Mouse (Mus musculus): ENCODE results near the gene Esm1.

Gene Esm1

DNA sequence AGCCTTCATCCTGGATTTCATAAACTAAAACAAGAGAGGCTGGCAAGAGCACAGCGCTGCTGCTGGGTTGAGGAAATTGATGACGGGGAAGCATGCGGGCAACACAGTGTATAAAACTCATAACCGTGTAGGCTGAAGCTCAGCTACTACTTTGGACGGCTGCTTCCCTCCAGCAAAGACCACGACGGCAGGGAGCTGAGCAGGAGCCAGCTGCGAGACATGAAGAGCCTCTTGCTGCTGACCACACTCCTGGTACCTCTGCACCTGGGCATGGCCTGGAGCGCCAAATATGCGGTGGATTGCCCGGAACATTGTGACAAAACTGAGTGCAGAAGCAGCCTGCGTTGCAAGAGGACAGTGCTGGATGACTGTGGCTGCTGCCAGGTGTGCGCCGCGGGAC lies at the start of gene Esm1:
Gene Esm1, plus strand, starts transcription at position 36 of the 400 bp plus-strand sequence.
- DNase-seq (ENCODE audit: low spot score), result no peak

DNA sequence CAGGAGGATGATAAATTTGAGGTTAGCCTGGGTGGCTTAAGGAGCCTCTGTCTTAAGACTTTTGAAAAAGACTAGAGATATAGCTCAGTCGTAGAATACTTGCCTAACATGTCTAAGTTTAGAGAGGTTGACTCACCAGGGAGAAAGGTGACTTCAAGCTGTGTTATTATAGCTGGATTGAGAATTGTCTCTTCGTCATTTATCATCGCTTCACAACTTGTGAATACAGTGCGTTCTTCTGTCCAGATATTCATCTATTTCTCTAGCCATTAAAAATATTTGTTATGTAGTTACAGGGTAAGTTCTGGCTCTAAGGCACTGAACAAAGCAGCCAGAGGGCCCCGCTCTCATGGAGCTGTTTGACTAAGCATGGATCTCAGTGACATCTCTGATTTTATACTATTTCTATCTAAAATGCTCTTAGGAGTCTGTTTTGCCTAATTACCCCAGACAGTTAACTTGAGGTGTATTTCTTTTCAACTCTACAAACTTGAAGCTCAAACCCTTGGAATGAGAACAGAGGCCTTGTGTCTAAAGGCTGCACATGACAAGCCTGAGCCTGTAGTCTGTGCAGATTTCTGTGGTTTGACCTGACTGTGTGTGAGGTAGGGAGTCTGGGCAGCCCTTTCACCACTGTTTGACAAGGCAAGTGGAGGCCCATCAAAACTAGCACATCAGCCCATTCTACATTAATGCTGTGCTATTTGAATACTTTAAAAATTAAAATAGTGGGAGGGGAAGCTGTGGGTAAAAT lies 45.0 kb upstream of the Esm1 start:
- no peak for DNase-seq (ENCODE audit: low spot score)

DNA sequence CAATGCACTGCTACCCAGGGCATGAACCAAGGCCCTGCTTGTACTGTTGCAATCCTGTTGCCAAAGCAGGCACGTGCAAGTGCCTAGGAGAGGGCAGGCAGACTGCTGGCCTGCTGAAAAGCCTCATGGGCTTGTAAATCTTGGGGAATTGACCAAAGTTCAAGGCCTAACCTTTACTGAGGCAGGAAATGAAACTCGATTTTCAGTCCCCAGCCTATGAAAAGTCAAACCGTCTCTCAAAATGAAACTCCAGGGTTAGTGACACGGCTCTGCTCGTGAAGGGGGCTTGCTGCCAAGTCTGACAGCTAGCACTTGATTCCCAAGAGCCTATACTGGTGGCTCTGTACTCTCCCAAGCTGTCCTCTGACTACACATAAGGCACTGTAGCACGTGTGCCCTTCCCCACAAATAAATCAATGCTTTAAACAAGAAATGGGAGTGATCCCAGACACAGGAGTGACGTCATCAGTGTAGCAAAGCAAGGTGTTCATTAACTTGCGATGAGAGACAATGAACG lies 41.4 kb upstream of the Esm1 start:
- no peak for DNase-seq (ENCODE audit: low spot score)

DNA sequence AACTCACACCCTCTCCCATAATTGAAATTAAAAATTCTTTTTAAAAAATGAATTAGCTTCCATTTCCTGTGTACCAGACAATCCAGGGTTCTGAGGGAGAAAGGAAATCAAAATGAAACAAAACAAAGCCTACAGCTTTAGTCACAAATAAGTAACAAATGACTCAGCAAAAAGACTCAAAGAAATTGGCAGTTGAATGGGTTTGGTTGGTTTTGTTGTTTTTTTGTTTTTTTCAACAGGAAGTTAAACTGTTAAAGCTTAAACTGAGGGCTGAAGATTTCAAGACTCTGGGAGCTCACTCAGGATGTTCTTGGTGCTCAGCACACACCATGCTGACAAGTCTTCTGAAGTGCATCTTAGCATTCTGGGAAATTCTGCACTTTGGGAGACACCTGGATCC lies 39.2 kb upstream of the Esm1 start:
- no peak for DNase-seq (ENCODE audit: low spot score)

DNA sequence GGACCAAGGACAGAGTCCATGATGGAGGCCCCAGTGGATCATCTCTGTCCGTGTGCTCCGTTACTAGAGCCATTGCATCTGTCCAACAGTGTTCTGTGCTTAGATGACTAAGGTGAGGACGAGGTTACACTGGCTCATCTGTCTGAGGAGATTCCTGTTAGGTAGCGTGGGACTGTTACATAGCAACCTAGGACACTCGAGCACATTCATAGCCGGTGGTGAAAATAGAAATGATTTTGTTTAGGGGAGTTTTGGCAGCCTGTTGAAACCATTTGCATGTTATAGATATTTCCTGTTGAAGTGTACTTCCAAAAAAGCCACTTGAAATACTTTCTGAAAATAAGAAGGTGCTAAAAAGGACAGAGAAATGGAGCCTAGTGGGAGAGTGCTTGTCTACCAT lies 35.3 kb upstream of the Esm1 start:
- no peak for DNase-seq (ENCODE audit: low spot score)

DNA sequence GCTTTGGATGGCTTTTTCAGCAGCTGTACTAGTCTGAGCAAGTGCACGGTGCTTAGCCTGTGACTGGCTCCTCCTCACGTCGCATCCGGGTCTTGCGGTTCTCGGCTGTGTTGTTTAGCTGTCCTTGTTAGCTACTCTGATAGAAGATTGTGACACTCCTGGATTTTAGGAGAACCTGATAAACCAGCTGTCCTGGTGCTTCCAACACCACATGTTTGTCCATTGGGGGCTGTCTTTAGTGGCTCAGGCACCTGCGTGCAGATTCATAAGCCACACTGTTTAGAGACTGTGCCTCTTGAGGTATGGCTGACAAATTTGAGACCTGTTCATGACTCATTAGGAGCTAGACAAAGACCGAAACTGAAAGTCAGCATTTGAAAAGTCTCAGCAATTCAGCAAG lies 26.1 kb upstream of the Esm1 start:
- DNase-seq (ENCODE audit: low spot score), result no peak

DNA sequence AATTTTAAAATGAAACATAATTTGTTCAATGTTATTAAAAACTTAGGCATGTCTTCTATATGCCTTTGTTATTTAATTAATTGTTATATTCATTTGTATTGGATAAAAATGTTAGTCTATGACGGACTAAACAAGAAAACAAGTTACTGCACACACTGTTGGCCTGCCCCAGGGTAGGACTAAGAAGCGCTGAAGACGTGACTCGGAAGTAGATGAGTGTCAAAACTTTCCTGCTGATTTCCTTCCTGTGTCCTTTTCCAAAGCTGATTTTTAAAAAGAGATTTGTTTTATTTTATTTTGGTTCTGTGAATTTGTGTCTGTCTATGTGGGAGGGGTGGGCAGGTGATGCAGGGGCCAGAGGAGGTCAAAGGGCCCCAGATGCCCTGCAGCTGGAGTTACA lies 25.7 kb upstream of the Esm1 start:
- DNase-seq (ENCODE audit: low spot score), result no peak

DNA sequence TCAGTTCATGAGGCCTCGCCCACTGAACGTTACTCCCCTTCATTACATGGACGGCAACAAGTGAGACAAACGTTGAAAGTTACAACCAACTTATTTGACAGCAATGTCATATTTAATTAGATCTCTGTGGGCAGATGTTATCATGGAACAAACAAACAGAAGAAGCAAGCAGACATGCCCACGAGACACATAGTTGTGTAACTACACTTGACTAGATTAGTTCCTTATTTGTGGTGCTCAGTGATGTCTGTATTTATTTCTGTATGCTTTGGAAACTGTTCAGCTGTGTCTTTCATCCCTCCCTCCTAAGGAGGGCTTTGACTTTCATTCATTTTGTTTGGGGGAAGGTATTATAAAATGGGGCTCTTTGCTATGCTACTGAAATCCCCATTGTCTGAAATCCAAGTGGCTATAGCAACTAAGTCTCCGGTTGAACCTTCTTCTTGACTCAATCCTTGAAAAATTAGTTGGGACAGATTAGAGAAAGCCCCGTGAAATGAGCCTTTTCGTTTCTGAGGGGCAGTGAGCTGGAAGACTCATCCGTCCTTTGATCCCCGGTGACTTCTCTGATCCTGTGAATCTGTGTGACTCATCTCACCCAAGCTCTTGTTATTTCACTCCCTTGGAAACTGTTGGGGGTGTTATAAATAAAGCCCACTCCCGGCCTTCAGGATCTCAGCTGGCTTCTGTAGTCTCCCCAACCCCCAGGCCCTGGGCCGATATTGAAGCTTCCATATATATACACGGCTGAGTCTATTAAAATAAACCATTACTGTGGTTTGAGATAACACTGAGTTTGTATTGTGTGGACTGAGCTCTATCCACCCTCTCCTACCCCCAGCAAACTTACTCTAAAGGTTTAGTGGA lies 12.4 kb upstream of the Esm1 start:
- no peak for DNase-seq (ENCODE audit: low spot score)

DNA sequence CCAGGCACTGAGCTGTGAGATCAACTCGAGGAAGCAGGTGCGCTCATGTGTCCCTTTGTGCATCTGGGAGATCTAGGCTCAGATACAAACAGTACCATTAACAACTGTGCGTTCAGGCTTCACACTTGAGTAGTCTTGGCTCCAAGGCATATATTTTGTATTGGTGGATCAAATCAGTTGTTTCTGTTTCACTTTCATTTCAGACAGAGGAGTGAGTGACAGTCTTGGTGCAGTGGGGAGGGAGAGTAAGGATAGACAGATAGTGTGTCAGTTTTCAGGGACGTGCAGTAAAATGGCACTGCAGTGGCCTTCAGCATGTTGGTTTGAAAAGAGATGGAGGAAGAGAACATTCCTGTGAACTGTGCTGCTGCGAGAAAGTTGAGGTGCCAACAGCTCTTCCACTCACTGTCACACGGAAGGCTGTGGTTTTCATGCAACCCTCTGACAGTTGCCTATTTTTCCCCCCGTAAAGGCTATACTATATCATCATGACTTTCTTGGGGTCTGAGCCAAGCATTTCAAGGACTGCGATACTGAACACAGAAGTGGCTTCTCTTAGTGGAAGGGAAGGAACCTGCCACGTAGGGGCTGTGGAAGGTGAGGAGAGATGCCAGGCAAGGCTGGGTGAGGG lies 11.5 kb upstream of the Esm1 start:
- no peak for DNase-seq (ENCODE audit: low spot score)

DNA sequence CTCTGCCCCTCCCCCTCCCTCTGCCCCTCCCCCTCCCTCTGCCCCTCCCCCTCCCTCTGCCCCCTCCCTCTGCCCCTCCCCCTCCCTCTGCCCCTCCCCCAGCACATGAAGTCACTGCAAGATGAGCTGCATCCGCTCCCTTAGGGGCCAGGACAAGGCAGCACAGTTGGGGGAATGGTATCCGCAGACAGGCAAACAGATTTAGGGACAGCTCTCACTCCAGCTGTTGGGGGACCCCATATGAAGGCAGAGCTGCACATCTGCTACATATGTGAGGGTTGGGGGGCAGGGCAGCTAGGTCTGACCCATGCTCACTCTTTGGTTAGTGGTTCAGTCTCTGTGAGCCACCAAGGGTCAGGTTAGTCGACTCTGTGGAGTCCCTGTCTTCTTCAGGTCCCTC lies 10.1 kb upstream of the Esm1 start:
- no peak for DNase-seq (ENCODE audit: low spot score)

DNA sequence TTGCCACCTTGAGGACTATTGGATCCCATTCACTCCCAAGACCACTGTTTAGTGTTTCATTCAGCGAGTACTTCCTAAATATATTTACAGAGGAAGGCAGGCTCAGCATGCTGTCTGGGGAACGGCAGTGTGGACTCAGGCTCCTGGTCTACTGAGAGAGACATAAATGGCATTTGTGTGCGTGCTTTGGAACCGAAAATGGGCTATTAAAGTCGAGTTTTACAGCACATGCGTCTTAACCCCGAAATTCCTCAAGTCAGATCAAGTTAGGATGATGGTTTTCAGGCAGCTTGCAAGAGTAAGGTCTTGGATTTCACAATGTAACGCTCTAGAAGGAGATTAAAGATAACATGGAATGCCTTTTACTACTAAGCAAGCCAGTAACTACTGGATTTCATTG lies 8.7 kb upstream of the Esm1 start:
- no peak for DNase-seq (ENCODE audit: low spot score)

DNA sequence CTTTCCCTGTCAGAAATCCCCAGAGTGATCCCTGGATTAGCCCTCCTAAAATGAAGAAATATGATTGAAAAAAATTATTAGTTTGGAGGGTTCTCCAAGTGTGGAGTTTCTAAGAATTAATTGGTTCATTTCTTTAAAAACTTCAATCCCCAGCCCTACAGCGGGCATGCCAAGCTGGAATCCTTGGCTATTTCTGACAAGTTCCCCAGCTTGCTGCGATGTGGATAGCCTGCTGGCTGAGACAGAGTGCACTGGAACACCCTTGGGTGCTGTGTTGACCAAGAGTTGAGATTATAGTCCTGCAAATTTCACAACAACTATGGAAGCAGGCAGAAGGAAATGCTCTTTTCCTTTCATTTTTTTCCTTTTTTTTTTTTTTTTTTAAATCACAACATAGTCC lies 7.8 kb upstream of the Esm1 start:
- DNase-seq (ENCODE audit: low spot score), result no peak

DNA sequence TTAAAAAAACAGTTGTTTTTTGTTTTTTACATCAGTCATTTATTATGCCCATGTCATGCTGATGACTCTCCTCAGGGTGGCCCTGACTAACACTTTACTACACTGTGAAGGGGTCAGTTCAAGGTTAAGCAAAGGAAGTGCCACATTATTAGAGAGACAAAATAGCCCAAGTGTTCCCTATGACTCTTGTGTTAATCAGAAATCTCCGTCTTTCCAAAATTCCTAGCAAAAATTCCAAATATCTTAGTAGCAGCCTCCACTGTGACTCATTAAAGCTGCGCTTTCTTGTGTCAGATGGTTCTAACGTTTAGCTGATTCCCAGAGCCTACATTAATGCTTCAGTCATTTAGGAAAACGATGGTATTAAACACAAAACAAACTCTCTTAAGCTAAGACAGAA lies 7.3 kb upstream of the Esm1 start:
- DNase-seq (ENCODE audit: low spot score), result no peak

DNA sequence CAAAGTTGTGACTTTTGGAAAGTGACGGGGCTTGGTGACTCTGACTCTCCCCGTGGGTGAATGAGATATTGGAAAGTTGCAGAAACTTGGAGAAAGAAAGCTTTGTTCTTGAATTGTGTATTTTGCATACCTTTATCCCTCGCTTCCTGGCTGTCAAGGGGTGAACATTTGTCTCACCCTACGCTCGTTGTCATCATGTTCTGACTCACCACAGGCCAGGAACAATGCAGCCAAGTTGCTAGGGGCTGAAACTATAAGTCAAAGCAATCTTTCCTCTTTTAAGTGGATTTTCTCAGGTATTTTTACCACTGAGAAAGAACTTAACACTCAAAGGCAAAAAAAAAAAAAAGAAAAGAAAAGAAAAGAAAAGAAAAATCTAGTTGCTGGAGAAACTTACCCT lies 6.3 kb upstream of the Esm1 start:
- no peak for DNase-seq (ENCODE audit: low spot score)

DNA sequence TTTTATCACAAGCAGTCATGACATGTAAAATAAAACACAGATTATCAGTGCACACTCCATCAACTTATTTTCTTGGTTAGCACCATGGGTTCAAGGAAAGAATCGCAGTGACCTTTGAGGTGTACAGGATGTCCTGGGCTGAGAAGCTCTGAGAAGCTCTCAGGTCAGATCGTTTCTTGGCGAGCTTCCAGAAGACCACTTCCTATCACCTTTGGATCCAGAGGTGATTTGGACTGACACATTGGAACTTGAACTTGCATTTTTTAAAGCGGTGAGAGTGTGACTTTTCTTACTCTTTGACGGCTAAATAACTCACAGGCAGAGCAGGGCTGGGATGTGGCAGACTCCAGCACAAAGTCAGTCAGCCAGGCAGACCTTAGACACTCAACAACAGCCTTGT lies 4.1 kb upstream of the Esm1 start:
- no peak for DNase-seq (ENCODE audit: low spot score)

DNA sequence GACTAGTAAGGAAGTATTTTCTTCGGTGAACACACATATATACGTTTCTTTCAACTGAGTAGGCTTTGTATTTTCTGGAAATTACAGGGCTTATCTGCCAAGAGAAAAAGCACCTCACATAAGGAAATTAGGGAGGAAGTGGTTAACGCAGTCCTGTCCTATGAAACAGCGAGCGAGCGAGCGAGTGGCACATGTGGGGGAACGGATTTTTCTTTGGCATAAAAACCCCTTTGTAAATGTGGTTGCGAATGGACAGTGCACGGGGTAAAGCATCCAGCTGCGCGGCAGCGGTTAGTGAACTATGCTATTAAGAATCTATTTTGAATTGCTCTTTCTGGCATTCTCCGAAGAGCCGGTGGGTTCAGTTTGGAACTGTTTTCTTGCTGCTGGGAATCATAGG lies 1.9 kb downstream of the Esm1 start:
- no peak for DNase-seq (ENCODE audit: low spot score)

DNA sequence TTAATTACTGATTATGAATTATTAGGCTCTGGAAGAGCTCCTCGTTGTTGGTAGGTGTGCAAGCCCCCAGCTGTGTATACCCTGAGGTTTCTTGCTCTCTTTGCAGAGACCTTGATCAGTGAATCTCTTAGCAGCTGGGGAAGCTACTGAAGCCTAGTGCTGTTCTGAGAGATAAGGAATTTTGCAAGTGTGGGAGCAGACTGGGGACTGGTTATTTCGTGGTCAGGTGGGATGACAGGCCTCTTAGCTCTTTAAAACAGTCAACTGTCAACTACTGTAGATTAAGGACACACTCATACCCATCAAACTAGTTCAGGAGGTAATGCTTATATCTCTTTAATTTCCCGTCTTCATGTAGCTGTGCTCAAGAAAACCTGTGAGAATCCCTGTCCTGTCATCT lies 2.9 kb downstream of the Esm1 start:
- no peak for DNase-seq (ENCODE audit: low spot score)

DNA sequence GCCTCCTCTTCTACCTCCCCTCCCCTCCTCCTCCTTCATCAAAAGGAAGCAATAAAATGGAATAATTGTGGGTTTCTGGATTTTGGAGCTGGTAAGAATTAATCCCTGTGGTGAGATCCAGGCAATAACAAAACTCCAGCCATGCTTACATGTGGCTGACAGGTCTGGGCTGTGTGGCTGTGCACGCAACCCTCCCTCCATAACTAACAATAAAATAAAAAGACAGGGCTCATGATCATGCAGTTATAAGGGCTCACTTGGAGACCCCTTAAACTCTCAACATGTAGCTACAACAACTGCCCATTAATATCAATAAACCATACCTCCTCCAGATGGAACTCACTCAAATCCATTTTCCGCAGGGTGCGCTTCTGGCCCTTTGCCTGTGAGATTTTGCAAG lies 4.4 kb downstream of the Esm1 start:
- DNase-seq (ENCODE audit: low spot score), result no peak

DNA sequence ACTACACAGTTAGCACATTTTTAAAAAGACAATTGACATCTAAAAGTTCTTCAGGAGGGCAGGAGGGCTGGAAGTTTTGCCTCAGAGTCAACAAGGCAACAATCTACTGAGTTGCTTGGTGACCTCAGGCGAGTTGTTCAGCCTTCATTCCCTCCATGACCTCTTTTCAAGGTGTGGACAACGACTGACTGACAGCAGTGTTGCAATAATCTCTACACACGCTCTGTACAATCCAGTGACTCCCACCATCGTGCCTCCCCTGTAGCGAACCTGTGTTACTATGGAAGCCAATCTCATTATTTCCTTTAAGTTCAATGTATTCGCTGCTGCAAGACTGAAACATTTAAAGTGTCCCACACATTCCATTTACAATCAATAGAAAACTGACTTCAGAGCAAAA lies 12.4 kb downstream of the Esm1 start:
- no peak for DNase-seq (ENCODE audit: low spot score)

DNA sequence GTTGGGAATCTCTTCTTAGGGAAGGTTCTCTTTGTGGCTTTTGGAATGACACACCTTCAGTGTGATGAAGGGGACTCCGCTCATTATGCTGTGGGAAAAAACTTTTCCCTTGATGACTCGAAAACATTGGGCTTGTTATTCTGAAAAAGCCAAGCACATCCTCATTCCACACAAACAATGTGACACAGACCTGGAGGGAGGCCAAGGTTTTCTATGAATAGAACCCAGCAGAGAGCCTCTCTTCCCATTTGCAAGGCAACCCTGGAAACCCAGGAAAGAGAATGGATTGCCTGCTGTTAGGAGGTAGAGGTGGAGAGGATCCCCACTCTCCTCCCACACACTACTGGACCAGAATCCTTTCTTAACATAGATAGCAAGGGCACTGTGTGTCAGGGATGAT lies 14.6 kb downstream of the Esm1 start:
- no peak for DNase-seq (ENCODE audit: low spot score)

DNA sequence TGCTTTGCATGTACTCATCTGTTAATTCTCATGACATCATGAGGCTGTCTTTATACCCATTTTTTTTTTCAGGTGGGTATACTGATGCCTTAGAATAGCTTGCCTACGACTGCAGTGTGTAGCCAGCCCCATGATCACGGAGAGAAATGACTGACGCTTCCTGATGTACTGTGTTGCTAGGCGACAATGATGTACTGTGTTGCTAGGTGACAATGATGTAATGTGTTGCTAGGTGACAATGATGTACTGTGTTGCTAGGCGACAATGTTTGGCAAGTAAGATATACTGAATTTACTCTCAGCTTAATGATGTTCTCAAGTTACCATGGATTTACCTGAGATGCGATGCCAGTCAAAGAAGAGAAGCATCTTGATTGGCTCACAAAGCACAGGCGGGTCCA lies 16.4 kb downstream of the Esm1 start, which contains the start of gene Gzmk:
Gene Gzmk, minus strand, starts transcription at position 98 of the 400 bp plus-strand sequence.
- DNase-seq (ENCODE audit: low spot score), result no peak

DNA sequence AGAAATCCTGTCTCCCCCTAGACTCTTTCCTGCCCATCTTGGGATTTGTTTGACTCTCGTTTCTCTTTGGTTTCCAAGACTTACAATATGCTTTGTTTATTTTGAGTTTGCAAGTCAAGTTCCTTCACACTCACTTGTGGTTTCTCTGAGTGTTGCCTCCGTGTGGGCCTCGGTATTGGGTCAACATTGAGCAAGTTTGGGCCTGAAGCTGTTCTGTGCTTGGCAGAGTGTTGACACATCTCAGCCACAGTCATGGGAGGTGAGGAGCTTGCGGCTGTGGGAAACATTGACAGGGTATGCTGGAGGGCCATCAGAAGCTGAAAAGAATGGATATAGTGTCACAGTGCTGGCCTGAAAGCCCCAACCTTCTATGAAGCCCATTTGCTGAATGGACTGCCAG lies 17.6 kb downstream of the Esm1 start:
- no peak for DNase-seq (ENCODE audit: low spot score)

All from urinary bladder, postnatal 10 days (tissue).